In the genomic region with DNA sequence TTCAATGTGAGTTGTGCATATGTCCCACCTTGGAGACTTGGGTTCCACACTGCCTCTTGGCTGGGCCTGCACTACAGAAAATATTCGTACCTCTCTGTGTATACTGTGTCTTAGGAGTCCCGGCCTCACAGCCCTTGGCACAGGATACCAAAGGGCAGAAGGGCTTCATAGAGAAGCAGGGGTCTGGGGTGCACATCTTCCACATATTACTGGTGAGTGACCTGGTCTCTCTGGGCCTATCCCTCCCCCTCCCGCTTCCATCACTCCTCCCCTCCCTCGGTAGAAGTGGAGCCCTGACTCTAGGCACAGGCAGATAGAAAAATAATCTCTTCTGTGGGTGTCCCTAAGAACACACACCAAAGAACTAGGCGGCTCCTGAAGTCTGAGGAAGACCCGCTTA, we compare ENCODE assay signal across 18 mouse cellular contexts. TPM values are rescaled to one million over a fixed set of nuclear protein-coding genes. Genes with fewer than 3 reads are reported as not detected.
DNase-seq lines count a peak whose midpoint lies in the region; ATAC-seq and TF ChIP-seq lines count a peak whose summit lies in the region.
"Had no signal": no experiment of that assay in that cellular context is flagged by ENCODE, and none has a peak within 500 bp of the region (broad histone marks: within the 10 kb centered on the region; RNA-seq: fewer than 3 reads in every experiment).

No protein-coding gene starts in this region.

- H3K27ac ChIP-seq in heart, embryonic 11.5 days (ENCODE audit: low read depth, low read length), result no peak overlapping the region
- no peak overlapping the region for H3K27ac ChIP-seq in heart, embryonic 12.5 days (ENCODE audit: poor library complexity, severe bottlenecking)
- peak overlapping the region; percentile 87 for H3K27ac ChIP-seq in embryonic facial prominence, embryonic 15.5 days (replicated peaks)
- H3K27ac ChIP-seq in small intestine, adult 2 months (ENCODE audit: insufficient read depth, low read depth, low read length), result peak overlapping the region; percentile 69
- H3K27ac ChIP-seq: macrophage; midbrain, embryonic 15.5 days had no signal

- peaks cover 38% of the 10 kb centered on the region for H3K4me1 ChIP-seq in heart, embryonic 11.5 days (ENCODE audit: control insufficient read depth, insufficient read depth, low read length)
- H3K4me1 ChIP-seq in heart, embryonic 12.5 days (replicated peaks), result peaks cover 57% of the 10 kb centered on the region
- peaks cover 71% of the 10 kb centered on the region for H3K4me1 ChIP-seq in E14TG2a.4 (replicated peaks; ENCODE audit: low read depth, low read length)
- peaks cover 60% of the 10 kb centered on the region for H3K4me1 ChIP-seq in embryonic facial prominence, embryonic 15.5 days
- H3K4me1 ChIP-seq in small intestine, adult 2 months (ENCODE audit: control insufficient read depth, insufficient read depth, insufficient read length, low read length), result peaks cover 45% of the 10 kb centered on the region

- no peak overlapping the region for H3K9ac ChIP-seq in heart, embryonic 11.5 days (ENCODE audit: low read depth, low read length)
- H3K9ac ChIP-seq in heart, embryonic 12.5 days, result no peak overlapping the region
- no peak overlapping the region for H3K9ac ChIP-seq in embryonic facial prominence, embryonic 15.5 days

- no peaks in the 10 kb centered on the region for H3K9me3 ChIP-seq in heart, embryonic 11.5 days (replicated peaks; ENCODE audit: control insufficient read depth, low read length)
- no peaks in the 10 kb centered on the region for H3K9me3 ChIP-seq in heart, embryonic 12.5 days (replicated peaks)
- no peaks in the 10 kb centered on the region for H3K9me3 ChIP-seq in E14TG2a.4 (ENCODE audit: low read length)
- no peaks in the 10 kb centered on the region for H3K9me3 ChIP-seq in embryonic facial prominence, embryonic 15.5 days (replicated peaks)
- H3K9me3 ChIP-seq: midbrain, embryonic 15.5 days had no signal

- H3K36me3 ChIP-seq in heart, embryonic 11.5 days (ENCODE audit: control insufficient read depth, insufficient read depth, low read length), result no peaks in the 10 kb centered on the region
- H3K36me3 ChIP-seq in heart, embryonic 12.5 days, result no peaks in the 10 kb centered on the region
- H3K36me3 ChIP-seq in E14TG2a.4 (ENCODE audit: insufficient read depth, low read length), result no peaks in the 10 kb centered on the region
- H3K36me3 ChIP-seq in embryonic facial prominence, embryonic 15.5 days, result no peaks in the 10 kb centered on the region
- H3K36me3 ChIP-seq in small intestine, adult 2 months (ENCODE audit: control insufficient read depth, insufficient read depth, low read length), result no peaks in the 10 kb centered on the region
- H3K36me3 ChIP-seq: midbrain, embryonic 15.5 days had no signal

- no peak for DNase-seq in cerebellum, adult 11 months
- no peak for DNase-seq in thymus, postnatal 25 days
- DNase-seq: B cell, adult 2 months; cerebellum, adult 9-10 months; kidney, adult 9 months; kidney, postnatal 4 days; lung, adult 2 months; thymus, postnatal 4 days had no signal

- no peak for TF ChIP-seq CTCF in E14TG2a.4 (conservative IDR thresholded peaks at IDR 0.05; ENCODE audit: low read length)
- TF ChIP-seq CTCF in small intestine, adult 2 months (IDR thresholded peaks at IDR 0.05; ENCODE audit: extremely low read depth, insufficient read length, insufficient replicate concordance, low read depth, low read length), result no peak

- WGBS in heart, embryonic 11.5 days (ENCODE audit: insufficient replicate concordance), result 51% methylated on average over 6 of the region's 6 CpGs
- 63% methylated on average over 6 of the region's 6 CpGs for WGBS in heart, embryonic 12.5 days
- 59% methylated on average over 6 of the region's 6 CpGs for WGBS in embryonic facial prominence, embryonic 15.5 days
- 72% methylated on average over 6 of the region's 6 CpGs for WGBS in small intestine, adult 2 months

- no peak for ATAC-seq in heart, embryonic 11.5 days (replicated peaks; ENCODE audit: insufficient number of reproducible peaks, low FRiP score, low TSS enrichment)
- ATAC-seq in heart, embryonic 12.5 days (ENCODE audit: insufficient number of reproducible peaks, low FRiP score), result no peak
- no peak for ATAC-seq in embryonic facial prominence, embryonic 15.5 days (ENCODE audit: insufficient number of reproducible peaks, low FRiP score, low TSS enrichment, low read depth)
- ATAC-seq: activated CD4-positive, CD25-positive, alpha-beta regulatory T cell, adult 4 months had no signal

- no peak overlapping the region for H3K4me3 ChIP-seq in heart, embryonic 11.5 days (ENCODE audit: low read depth, low read length)
- no peak overlapping the region for H3K4me3 ChIP-seq in heart, embryonic 12.5 days
- H3K4me3 ChIP-seq in E14TG2a.4 (replicated peaks; ENCODE audit: low read length), result 0 out of 2 replicates have a peak overlapping the region, but pooled peaks have one; percentile 33
- H3K4me3 ChIP-seq in embryonic facial prominence, embryonic 15.5 days (replicated peaks), result no peak overlapping the region
- no peak overlapping the region for H3K4me3 ChIP-seq in small intestine, adult 2 months (ENCODE audit: low read depth, low read length)
- H3K4me3 ChIP-seq: erythroblast, embryonic 14.5 days had no signal

- peaks cover 49% of the 10 kb centered on the region for H3K27me3 ChIP-seq in heart, embryonic 11.5 days (ENCODE audit: control insufficient read depth, insufficient read depth, low read length)
- peaks cover 38% of the 10 kb centered on the region for H3K27me3 ChIP-seq in heart, embryonic 12.5 days (replicated peaks)
- H3K27me3 ChIP-seq in E14TG2a.4 (ENCODE audit: insufficient read depth, low read length), result peaks cover 2% of the 10 kb centered on the region; the same call in 1 of the 2 replicates
- H3K27me3 ChIP-seq in embryonic facial prominence, embryonic 15.5 days, result no peaks in the 10 kb centered on the region
- H3K27me3 ChIP-seq in small intestine, adult 2 months (ENCODE audit: control insufficient read depth, insufficient read depth, low read length), result 0 out of 2 replicates have a peak, but pooled peaks cover 4% of the 10 kb centered on the region
- H3K27me3 ChIP-seq: Patski had no signal

- 0 out of 2 replicates have a peak overlapping the region, but pooled peaks have one; percentile 0 for H3K4me2 ChIP-seq in heart, embryonic 11.5 days
- no peak overlapping the region for H3K4me2 ChIP-seq in heart, embryonic 12.5 days
- no peak overlapping the region for H3K4me2 ChIP-seq in embryonic facial prominence, embryonic 15.5 days (replicated peaks)

- TF ChIP-seq POLR2A in small intestine, adult 2 months (IDR thresholded peaks at IDR 0.05; ENCODE audit: low read depth, low read length), result no peak

RNA-seq across cellular contexts. Expression of gene Socs3, which starts 38.3 kb away (rescaled TPM):
- polyA plus RNA-seq in heart, embryonic 11.5 days (2014; fragmentation: Nextera tagmentation; extraction: Ambion mirVana), result 3.6 and 4.5 TPM in 2 replicates
- polyA plus RNA-seq in heart, embryonic 12.5 days (2016; fragmentation: Nextera tagmentation; extraction: Ambion mirVana), result 7.1 and 8.0 TPM in 2 replicates
- 20.8 and 21.2 TPM in 2 replicates for polyA plus RNA-seq in embryonic facial prominence, embryonic 15.5 days (2015; fragmentation: Nextera tagmentation; extraction: Ambion mirVana)
- 27.2 and 47.2 TPM in 2 replicates for polyA plus RNA-seq in small intestine, adult 2 months (2012; rRNA removed)

RNA-seq across cellular contexts. Expression of gene Pgs1, which starts 54.5 kb away (rescaled TPM):
- polyA plus RNA-seq in heart, embryonic 11.5 days (2014; fragmentation: Nextera tagmentation; extraction: Ambion mirVana), result 26.5 and 27.4 TPM in 2 replicates
- 28.9 and 29.6 TPM in 2 replicates for polyA plus RNA-seq in heart, embryonic 12.5 days (2016; fragmentation: Nextera tagmentation; extraction: Ambion mirVana)
- 39.9 and 41.2 TPM in 2 replicates for polyA plus RNA-seq in embryonic facial prominence, embryonic 15.5 days (2015; fragmentation: Nextera tagmentation; extraction: Ambion mirVana)
- polyA plus RNA-seq in small intestine, adult 2 months (2012; rRNA removed), result 19.8 and 35.0 TPM in 2 replicates

RNA-seq across cellular contexts. Expression of gene Tha1, which starts 58.3 kb away (rescaled TPM):
- 3.0 and 3.7 TPM in 2 replicates for polyA plus RNA-seq in heart, embryonic 11.5 days (2014; fragmentation: Nextera tagmentation; extraction: Ambion mirVana)
- polyA plus RNA-seq in heart, embryonic 12.5 days (2016; fragmentation: Nextera tagmentation; extraction: Ambion mirVana), result 3.7 and 4.9 TPM in 2 replicates
- polyA plus RNA-seq in embryonic facial prominence, embryonic 15.5 days (2015; fragmentation: Nextera tagmentation; extraction: Ambion mirVana), result 4.7 and 4.9 TPM in 2 replicates
- 25.8 and 27.7 TPM in 2 replicates for polyA plus RNA-seq in small intestine, adult 2 months (2012; rRNA removed)

Comparison
In these comparisons a context has a peak if more than half of its experiments do, and no peak if none do; other contexts are left out.
1. H3K27ac ChIP-seq: peak in embryonic facial prominence, embryonic 15.5 days (single experiment) and small intestine, adult 2 months (single experiment); none in heart, embryonic 11.5 days (single experiment) and heart, embryonic 12.5 days (single experiment).